Mouse (Mus musculus) forebrain, embryonic 12.5 days (tissue): ENCODE results near the gene Lsmem1. TPM values are rescaled to one million over a fixed set of nuclear protein-coding genes. Genes with fewer than 3 reads are reported as not detected.

Source experiments
- ATAC-seq: fragments of 200-750 bp; cut with Nextera tagmentation; 2 replicates; pipeline ENCODE4 v1.8.0; 2017; ENCODE audit warnings: moderate TSS enrichment; ENCODE audit not compliant: low FRiP score
- H3K27ac ChIP-seq: fragments of 300-500 bp; sonication (generic); 2 replicates; pipeline ENCODE4 v1.5.1; 2016; ENCODE audit warnings: mild to moderate bottlenecking
- H3K27me3 ChIP-seq: fragments of 300-500 bp; sonication (generic); 2 replicates; pipeline ENCODE4 v1.6.1; 2016; ENCODE audit warnings: mild to moderate bottlenecking
- H3K36me3 ChIP-seq: fragments of 300-500 bp; sonication (generic); replicated peaks from 2 replicates; pipeline ENCODE4 v1.6.1; 2016; ENCODE audit warnings: mild to moderate bottlenecking
- H3K4me1 ChIP-seq: fragments of 300-500 bp; sonication (generic); 2 replicates; pipeline ENCODE4 v1.6.1; 2016
- H3K4me2 ChIP-seq: fragments of 300-500 bp; sonication (generic); 2 replicates; pipeline ENCODE4 v1.6.1; 2016; ENCODE audit warnings: mild to moderate bottlenecking, moderate library complexity
- H3K4me3 ChIP-seq: fragments of 300-500 bp; sonication (generic); replicated peaks from 2 replicates; pipeline ENCODE4 v1.5.1; 2016; ENCODE audit warnings: mild to moderate bottlenecking
- H3K9ac ChIP-seq: fragments of 300-500 bp; sonication (generic); 2 replicates; pipeline ENCODE4 v1.6.1; 2016; ENCODE audit warnings: mild to moderate bottlenecking
- H3K9me3 ChIP-seq: fragments of 300-500 bp; sonication (generic); 2 replicates; pipeline ENCODE4 v1.6.1; 2016
- WGBS: fragments of 180-500 bp; shearing (Covaris S2); methylation state at CpG from one replicate; pipeline ENCODE4 v1.1.7; 2016; 5-methylcytosine and 5-hydroxymethylcytosine counted together
- polyA plus RNA-seq: library from polyadenylated mRNA; unstranded; fragments of >200 nt; fragmentation: Nextera tagmentation; extraction: Ambion mirVana; gene quantifications from 2 replicates; pipeline ENCODE4 v1.2.1, GENCODE M21; 2016

Lsmem1 gene
- polyA plus RNA-seq, 1 experiment from 2014 or later: 0.20 TPM

DNA sequence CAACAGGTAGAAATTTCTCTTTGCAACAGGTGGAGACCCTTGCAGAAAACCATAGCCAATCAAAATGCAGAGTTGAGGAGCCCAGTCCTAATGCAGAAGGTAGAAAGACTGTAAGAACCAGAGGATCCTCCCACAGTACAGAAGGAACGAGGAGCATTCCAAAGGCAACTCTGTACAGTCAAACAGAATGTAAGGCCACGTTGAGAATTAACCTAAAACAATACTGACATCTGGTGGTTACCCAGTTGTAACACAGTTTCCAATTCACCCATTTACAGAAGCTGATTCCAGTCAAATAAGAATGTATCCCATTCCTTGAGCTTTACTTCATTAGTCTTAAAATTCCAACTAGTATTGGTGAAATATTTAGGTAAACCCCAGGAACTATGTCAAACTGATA, 34.7 kb downstream of the Lsmem1 start:
- H3K4me3 ChIP-seq: no peak overlapping the region
- no peak overlapping the region for H3K9ac ChIP-seq
- H3K9me3 ChIP-seq: no peaks in the 10 kb centered on the region
- ATAC-seq: peak; percentile 64; the same call in 1 of the 2 replicates
- H3K27ac ChIP-seq: no peak overlapping the region
- H3K4me2 ChIP-seq: no peak overlapping the region
- 13% methylated on average over 2 of the region's 2 CpGs for WGBS
- H3K4me1 ChIP-seq: no peaks in the 10 kb centered on the region
- H3K27me3 ChIP-seq: no peaks in the 10 kb centered on the region
- no peaks in the 10 kb centered on the region for H3K36me3 ChIP-seq

DNA sequence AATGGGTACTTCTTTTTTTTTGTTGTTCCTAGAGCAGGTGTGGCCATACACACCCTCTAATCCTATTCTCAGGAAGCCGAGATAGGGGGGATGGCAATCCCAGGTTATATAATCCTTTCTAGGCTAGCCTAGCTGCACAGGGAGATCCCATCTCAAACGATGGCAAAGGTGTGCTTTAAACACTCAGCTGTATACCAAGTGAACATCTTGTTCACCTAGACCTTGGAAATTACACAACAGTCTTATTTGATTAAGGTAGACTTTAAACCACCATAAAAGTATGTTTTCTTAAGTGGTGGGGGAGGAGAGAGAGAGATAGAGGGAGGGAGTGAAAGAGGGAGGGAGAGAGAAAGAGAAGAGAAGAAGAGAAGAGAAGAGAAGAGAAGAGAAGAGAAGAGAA, 38.5 kb downstream of the Lsmem1 start:
- Histone ChIP-seq H3K27me3 (no peaks in the 10 kb centered on the region), H3K27ac (no peak overlapping the region), H3K36me3 (no peaks in the 10 kb centered on the region), H3K4me3 (no peak overlapping the region), H3K9me3 (no peaks in the 10 kb centered on the region), H3K4me1 (no peaks in the 10 kb centered on the region), H3K9ac (no peak overlapping the region), H3K4me2 (no peak overlapping the region)
- WGBS: 75% methylated on average over 2 of the region's 2 CpGs
- ATAC-seq: no peak

DNA sequence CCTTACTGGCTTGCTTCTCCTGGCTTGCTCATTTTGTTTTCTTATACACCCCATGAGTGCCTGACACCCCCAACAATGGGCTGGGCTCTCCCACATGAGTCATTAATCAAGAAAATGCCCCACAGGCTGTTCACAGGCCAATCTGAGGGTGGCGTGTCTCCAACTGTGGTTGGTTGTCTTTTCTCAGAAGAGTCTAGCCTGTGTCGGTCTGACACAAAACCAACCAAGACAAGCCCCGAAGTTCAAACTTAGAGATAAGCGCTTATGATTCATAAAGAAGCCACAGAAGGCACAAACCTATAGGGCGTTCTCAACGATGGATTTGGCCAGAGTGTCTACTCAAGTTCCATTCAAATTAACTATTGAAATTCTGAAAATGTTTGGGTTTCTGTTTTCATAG, 45.1 kb downstream of the Lsmem1 start:
- Histone ChIP-seq H3K9ac (no peak overlapping the region), H3K4me3 (no peak overlapping the region), H3K36me3 (no peaks in the 10 kb centered on the region), H3K4me2 (no peak overlapping the region), H3K9me3 (no peaks in the 10 kb centered on the region), H3K27ac (no peak overlapping the region), H3K4me1 (no peaks in the 10 kb centered on the region), H3K27me3 (no peaks in the 10 kb centered on the region)
- WGBS: 96% methylated on average over 6 of the region's 6 CpGs
- no peak for ATAC-seq

DNA sequence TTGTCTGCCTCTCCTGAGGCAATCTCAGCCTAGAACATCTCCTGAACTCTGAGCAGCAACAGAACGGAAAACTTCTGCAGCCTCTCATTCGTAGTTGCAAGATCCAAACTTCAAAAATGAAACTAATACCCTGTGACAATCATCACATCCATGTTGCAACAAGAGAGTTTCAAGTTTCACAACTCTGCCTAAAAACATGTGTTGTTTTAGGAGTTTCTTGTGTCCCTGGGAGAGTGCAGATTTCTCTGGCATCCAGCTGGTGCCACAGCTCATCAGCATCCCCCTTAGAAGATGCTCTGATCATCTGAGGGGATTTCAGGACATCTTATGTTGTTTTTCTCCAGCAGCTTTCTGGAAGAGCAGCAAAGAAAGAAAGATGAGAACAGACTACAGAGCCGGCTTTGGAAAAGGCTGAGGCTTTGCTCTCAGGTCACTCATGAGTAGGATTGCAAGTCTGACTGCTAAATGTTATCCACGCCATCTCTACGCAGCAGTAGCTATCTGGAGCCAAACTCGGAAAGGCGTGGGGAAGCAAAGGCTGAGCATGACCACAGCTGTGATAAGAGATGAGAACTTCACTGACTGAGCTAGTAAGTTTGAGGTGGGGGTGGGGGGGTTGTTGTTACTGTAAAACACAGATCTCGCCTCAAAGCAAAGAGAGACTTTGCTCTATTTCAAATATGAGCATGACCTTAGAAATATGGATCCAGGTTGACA, 46.8 kb downstream of the Lsmem1 start:
- no peaks in the 10 kb centered on the region for H3K4me1 ChIP-seq
- no peak overlapping the region for H3K9ac ChIP-seq
- H3K4me3 ChIP-seq: no peak overlapping the region
- no peak for ATAC-seq
- no peak overlapping the region for H3K4me2 ChIP-seq
- H3K27ac ChIP-seq: no peak overlapping the region
- no peaks in the 10 kb centered on the region for H3K27me3 ChIP-seq
- no peaks in the 10 kb centered on the region for H3K9me3 ChIP-seq
- 85% methylated on average over 8 of the region's 8 CpGs for WGBS
- H3K36me3 ChIP-seq: no peaks in the 10 kb centered on the region

DNA sequence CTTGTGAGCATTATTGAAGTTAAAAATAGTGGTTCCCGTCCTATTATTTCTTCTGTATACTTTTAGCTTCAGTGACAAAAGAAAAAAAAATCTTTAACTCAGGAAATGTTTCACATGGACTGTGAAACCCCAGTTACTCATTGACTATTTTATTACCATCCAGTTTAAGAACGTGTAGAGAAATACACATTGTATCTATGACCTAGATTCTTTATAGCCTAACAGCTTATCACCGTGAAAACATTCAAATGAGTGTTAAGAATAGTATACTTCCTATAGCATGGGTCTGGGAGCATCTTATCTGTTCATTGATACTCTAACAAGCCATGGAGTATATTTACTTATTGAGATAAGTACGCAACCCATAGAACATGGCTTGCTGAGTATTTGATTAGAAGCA, 52.0 kb downstream of the Lsmem1 start:
- WGBS: 86% methylated on average over 4 of the region's 4 CpGs
- Histone ChIP-seq H3K27ac (no peak overlapping the region), H3K36me3 (no peaks in the 10 kb centered on the region), H3K4me2 (no peak overlapping the region), H3K9me3 (no peaks in the 10 kb centered on the region), H3K27me3 (no peaks in the 10 kb centered on the region), H3K4me1 (no peaks in the 10 kb centered on the region), H3K4me3 (no peak overlapping the region), H3K9ac (no peak overlapping the region)
- no peak for ATAC-seq

DNA sequence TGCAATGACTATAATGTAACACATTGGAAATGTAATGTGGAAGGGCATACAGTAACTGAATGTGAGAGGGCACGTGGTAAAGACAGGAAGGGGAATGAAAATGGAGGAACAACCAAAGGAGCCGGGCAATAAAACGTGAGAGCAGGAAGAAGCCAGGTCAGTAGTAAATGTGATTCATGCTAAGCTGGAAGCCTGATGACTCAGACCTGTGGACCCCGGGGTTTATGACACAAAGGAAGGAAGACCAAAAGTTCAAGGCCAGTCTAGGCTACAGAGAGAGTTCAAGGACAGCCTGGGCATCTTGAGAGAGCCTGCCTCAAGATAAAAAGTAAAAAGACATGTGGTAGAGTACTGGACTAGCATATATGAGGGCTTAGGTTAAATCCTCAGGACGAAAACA, 52.8 kb downstream of the Lsmem1 start:
- no peak overlapping the region for H3K4me2 ChIP-seq
- no peak for ATAC-seq
- H3K36me3 ChIP-seq: no peaks in the 10 kb centered on the region
- no peaks in the 10 kb centered on the region for H3K4me1 ChIP-seq
- no peaks in the 10 kb centered on the region for H3K27me3 ChIP-seq
- H3K9me3 ChIP-seq: no peaks in the 10 kb centered on the region
- no peak overlapping the region for H3K27ac ChIP-seq
- 78% methylated on average over 5 of the region's 5 CpGs for WGBS
- no peak overlapping the region for H3K4me3 ChIP-seq
- no peak overlapping the region for H3K9ac ChIP-seq

DNA sequence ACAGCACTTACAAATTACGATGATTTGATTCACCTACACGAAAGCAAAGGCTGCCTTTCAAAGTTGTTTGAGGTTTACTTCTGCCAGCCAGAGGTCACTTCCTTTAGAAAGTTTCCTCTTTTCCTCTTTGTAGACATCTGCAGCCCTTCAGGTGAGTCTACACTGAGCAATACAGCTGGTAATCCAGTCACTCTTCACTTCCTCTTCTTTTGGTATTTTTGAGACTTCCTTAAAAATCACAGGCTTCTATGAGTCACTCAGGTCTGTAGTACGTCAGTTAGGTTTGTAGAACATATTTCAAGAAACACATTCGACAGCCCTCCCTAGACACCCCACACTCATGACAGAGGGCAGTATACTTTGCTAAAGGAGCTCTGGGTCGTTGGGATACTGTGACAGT, 58.6 kb downstream of the Lsmem1 start:
- Histone ChIP-seq H3K4me3 (no peak overlapping the region), H3K27ac (no peak overlapping the region), H3K36me3 (no peaks in the 10 kb centered on the region), H3K4me2 (no peak overlapping the region), H3K9ac (no peak overlapping the region), H3K27me3 (no peaks in the 10 kb centered on the region), H3K4me1 (no peaks in the 10 kb centered on the region), H3K9me3 (no peaks in the 10 kb centered on the region)
- ATAC-seq: no peak
- WGBS: 88% methylated on average over 5 of the region's 5 CpGs

DNA sequence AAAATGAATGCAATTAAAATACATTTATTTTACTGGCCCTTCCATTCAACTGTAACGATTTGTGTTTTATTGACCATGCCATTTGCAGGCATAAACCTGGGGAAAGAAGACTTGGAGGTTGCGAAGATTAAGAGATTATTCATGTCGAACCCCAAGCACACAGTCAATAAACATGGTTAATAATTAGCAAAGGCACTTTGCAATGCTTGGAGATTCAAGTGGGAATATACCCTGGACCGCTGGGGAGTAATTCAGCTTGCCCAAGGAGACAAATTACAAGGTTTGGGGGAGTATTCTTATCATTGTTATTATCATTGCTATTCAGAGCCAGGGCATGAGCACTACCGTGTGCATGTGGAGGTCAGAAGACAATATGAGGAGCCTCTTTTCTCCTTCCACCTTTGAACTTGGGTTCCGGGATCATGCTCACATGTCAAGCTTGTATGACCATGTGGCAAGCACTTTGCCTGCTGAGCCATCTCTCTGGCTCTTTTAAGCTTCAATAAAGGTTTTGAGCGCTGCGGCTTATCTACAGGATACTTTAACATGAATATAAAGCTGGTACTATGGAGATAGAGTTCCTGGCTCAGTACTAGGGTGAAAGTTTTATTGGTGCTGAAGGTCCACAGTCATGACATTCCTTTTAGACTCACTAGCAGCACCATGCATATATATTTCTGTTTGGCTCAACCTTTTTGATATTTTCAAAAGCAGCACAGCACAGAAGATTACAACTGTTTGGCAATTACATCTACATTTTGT, 59.6 kb downstream of the Lsmem1 start:
- WGBS: 88% methylated on average over 8 of the region's 8 CpGs

DNA sequence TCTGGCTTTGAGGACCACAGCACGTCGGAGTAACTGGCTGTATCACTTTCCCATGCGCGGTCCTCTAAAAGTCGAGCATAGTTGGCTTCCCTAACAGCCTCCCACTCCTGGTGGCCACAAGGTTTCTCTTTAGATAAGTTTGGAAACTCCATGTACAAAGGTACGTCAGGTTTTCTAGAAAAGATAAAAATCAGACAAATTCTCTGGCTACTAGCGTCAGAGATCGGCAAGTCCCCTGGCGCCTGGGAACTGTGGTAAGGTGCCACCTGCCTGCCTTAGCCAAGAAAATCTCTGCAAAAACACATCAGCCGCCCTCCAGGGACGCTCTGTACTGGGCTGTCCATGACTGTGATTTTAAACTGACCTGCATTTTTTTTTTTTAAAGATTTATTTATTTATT, 64.8 kb downstream of the Lsmem1 start:
- Histone ChIP-seq H3K9me3 (no peaks in the 10 kb centered on the region), H3K4me2 (peak overlapping the region; percentile 84), H3K9ac (no peak overlapping the region), H3K27me3 (peaks cover 32% of the 10 kb centered on the region), H3K27ac (no peak overlapping the region), H3K4me1 (peaks cover 13% of the 10 kb centered on the region), H3K4me3 (peak overlapping the region; percentile 45), H3K36me3 (no peaks in the 10 kb centered on the region)
- ATAC-seq: no peak
- 48% methylated on average over 11 of the region's 11 CpGs for WGBS

More for the DNA sequence above, 59.6 kb downstream of the Lsmem1 start:
- Histone ChIP-seq H3K4me1 (no peaks in the 10 kb centered on the region), H3K36me3 (no peaks in the 10 kb centered on the region), H3K4me3 (no peak overlapping the region), H3K27me3 (peaks cover under 1% of the 10 kb centered on the region; the same call in 1 of the 2 replicates), H3K9me3 (no peaks in the 10 kb centered on the region), H3K27ac (no peak overlapping the region), H3K4me2 (no peak overlapping the region), H3K9ac (no peak overlapping the region)
- ATAC-seq: no peak

DNA sequence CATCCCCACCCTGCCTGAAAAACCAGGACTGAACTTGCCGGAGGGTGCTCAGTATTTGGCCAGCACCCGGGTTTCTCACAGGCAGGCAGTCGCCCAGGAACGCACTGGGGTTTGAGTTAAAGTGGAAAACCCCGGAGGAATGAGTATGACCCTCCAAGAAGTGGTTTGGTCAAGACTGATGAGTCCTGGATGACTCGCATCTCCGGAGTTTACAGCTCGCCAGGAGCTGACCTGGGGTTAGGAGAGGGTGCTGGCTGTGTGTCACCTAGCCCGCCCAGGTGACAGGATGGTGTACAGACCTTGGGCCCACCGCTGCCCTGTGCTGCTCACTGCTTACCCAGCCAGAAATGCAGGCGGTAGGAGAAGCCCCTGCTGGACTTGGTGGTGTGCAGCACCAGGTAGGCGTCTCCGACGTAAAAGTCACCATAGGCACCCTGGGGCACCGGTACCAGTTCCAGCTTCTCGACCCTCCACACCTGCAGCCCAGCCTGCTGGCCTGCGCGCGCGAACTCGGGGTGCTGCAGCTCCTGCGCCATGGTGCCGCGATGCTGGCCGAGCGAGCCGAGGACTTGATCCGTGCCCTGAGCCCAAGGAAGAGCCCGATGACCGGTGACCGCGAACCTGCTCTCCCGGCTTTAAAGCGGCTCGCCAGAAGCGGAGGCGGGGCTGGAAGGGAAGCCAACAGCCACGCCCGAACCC, 65.6 kb downstream of the Lsmem1 start, which contains the start of gene Scin:
Gene Scin (minus strand): TSS at position 656 of the 699 bp plus-strand sequence.
- Histone ChIP-seq H3K9ac (peak within 1 kb of the TSS; percentile 41), H3K4me2 (peak within 1 kb of the TSS; percentile 84), H3K4me3 (peak within 1 kb of the TSS; percentile 45), H3K27ac (no peak within 1 kb of the TSS), H3K4me1 (peaks cover 13% of the 10 kb centered on the region), H3K9me3 (no peaks in the 10 kb centered on the region), H3K36me3 (no peaks in the 10 kb centered on the region), H3K27me3 (peaks cover 32% of the 10 kb centered on the region)
- under 1% methylated on average over 39 of the region's 39 CpGs for WGBS
- peak; percentile 58; the same call in 1 of the 2 replicates for ATAC-seq

DNA sequence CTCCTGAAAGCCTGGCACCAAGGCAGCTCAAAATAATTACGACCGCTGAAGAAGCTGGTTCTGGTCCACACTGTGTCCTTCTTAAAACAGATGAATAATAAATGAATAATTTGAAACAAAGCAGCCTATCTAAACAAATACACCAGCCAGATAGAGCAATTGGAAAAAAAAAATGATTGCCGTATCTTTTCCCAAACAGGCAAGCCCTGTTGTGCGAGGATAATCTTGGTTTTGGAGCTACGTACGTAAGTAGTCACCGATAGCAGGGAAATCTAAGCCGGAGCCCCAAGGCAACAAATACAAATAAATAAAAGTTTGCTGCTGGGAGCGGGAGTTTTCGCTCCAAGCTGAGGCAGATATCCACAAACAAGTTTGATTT, 66.1 kb downstream of the Lsmem1 start:
- Histone ChIP-seq H3K9ac (peak overlapping the region; percentile 41; the same call in 1 of the 2 replicates), H3K27ac (no peak overlapping the region), H3K27me3 (peaks cover 32% of the 10 kb centered on the region), H3K9me3 (no peaks in the 10 kb centered on the region), H3K4me2 (peak overlapping the region; percentile 84), H3K4me3 (peak overlapping the region; percentile 45), H3K4me1 (peaks cover 13% of the 10 kb centered on the region), H3K36me3 (no peaks in the 10 kb centered on the region)
- no peak for ATAC-seq
- 17% methylated on average over 10 of the region's 10 CpGs for WGBS
